Mouse (Mus musculus) stomach, embryonic 15.5 days (tissue): Measurements from ENCODE around the gene Gm5105. TPM values are rescaled to one million over a fixed set of nuclear protein-coding genes. Genes with fewer than 3 reads are reported as not detected.
A peak's percentile ranks its signal among the peaks of the same experiment; 100 is the strongest.

Source experiments
- ATAC-seq: fragments of 200-750 bp; cut with Nextera tagmentation; 2 replicates; pipeline ENCODE4 v1.8.0; 2017; ENCODE audit warnings: low read depth, moderate number of reproducible peaks, moderate TSS enrichment; ENCODE audit not compliant: insufficient read depth, low FRiP score
- H3K27ac ChIP-seq: fragments of 300-500 bp; sonication (generic); 2 replicates; pipeline ENCODE4 v1.5.1; 2015; ENCODE audit warnings: mild to moderate bottlenecking, inconsistent platforms
- H3K27me3 ChIP-seq: fragments of 300-500 bp; sonication (generic); replicated peaks from 2 replicates; pipeline ENCODE4 v1.6.1; 2015; ENCODE audit warnings: inconsistent platforms
- H3K36me3 ChIP-seq: fragments of 300-500 bp; sonication (generic); 2 replicates; pipeline ENCODE4 v1.6.1; 2015; ENCODE audit warnings: inconsistent platforms
- H3K4me1 ChIP-seq: fragments of 300-500 bp; sonication (generic); 2 replicates; pipeline ENCODE4 v1.6.1; 2015; ENCODE audit warnings: inconsistent platforms
- H3K4me2 ChIP-seq: fragments of 300-500 bp; sonication (generic); 2 replicates; pipeline ENCODE4 v1.6.1; 2015; ENCODE audit warnings: mild to moderate bottlenecking, inconsistent platforms
- H3K4me3 ChIP-seq: fragments of 300-500 bp; sonication (generic); replicated peaks from 2 replicates; pipeline ENCODE4 v1.5.1; 2015; ENCODE audit warnings: inconsistent platforms
- H3K9ac ChIP-seq: fragments of 300-500 bp; sonication (generic); 2 replicates; pipeline ENCODE4 v1.6.1; 2015; ENCODE audit warnings: inconsistent platforms
- H3K9me3 ChIP-seq: fragments of 300-500 bp; sonication (generic); 2 replicates; pipeline ENCODE4 v1.6.1; 2016; ENCODE audit warnings: inconsistent platforms
- WGBS: fragments of 180-500 bp; shearing (Covaris S2); methylation state at CpG from one replicate; pipeline ENCODE4 v1.1.7; 2015; 5-methylcytosine and 5-hydroxymethylcytosine counted together
- polyA plus RNA-seq: library from polyadenylated mRNA; unstranded; fragments of >200 nt; fragmentation: Nextera tagmentation; extraction: Ambion mirVana; gene quantifications from 2 replicates; pipeline ENCODE4 v1.2.1, GENCODE M21; 2015

The Gm5105 gene
- 0.10 TPM in 1 of 2 replicates, not detected in the other for polyA plus RNA-seq

DNA sequence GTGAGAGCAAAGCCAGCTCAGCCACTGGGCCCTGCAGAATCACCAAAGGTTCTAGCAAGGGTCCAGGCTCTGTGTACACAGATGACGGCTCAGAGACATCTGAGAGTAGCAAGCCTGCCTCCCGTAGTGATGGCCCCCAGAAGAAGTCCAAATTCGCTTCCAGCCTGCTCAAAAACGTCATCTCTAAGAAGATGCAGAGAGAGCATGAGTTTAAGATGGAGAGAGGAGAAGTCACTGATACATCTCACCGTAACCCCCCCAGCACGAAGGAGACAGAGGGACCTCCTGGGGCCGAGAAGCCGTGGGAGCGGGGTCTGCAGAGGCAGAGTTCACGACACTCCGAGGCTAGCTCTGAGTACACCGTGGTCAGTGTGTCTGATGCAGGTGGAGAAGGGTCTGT is at the start of gene Gm5105:
Gene Gm5105, minus strand, starts transcription at position 101 of the 400 bp plus-strand sequence.
- no peaks in the 10 kb centered on the region for H3K27me3 ChIP-seq
- H3K36me3 ChIP-seq = no peaks in the 10 kb centered on the region
- WGBS = 91% methylated on average over 12 of the region's 12 CpGs
- no peak for ATAC-seq
- H3K27ac ChIP-seq = no peak within 1 kb of the TSS
- H3K9me3 ChIP-seq = no peaks in the 10 kb centered on the region
- no peak within 1 kb of the TSS for H3K9ac ChIP-seq
- peaks cover 8% of the 10 kb centered on the region for H3K4me1 ChIP-seq
- no peak within 1 kb of the TSS for H3K4me3 ChIP-seq
- no peak within 1 kb of the TSS for H3K4me2 ChIP-seq

DNA sequence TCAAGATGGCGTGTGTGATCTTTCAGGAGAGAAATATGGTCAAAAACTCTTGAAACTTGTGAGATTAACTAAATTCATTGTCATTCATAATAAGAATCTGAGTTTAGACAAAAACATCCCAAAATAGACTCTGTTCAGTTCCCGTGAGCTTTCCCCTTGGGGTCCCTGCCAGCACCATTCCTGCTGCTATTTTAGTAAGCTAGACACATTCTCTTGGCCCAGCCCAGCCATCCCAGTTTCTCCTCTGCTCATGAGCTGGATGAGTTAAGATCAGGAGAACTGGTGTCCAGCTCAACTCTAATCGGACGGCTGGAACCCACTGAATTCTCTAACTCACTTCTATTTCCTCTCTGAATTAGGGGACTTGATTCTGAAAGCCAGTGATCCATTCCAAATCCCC is 49.7 kb upstream of the Gm5105 start:
- no peak for ATAC-seq
- no peak overlapping the region for H3K27ac ChIP-seq
- WGBS = 84% methylated on average over 4 of the region's 4 CpGs
- H3K4me2 ChIP-seq = no peak overlapping the region
- H3K27me3 ChIP-seq = no peaks in the 10 kb centered on the region
- H3K9ac ChIP-seq = no peak overlapping the region
- H3K9me3 ChIP-seq = no peaks in the 10 kb centered on the region
- no peak overlapping the region for H3K4me3 ChIP-seq
- no peaks in the 10 kb centered on the region for H3K36me3 ChIP-seq
- no peaks in the 10 kb centered on the region for H3K4me1 ChIP-seq

DNA sequence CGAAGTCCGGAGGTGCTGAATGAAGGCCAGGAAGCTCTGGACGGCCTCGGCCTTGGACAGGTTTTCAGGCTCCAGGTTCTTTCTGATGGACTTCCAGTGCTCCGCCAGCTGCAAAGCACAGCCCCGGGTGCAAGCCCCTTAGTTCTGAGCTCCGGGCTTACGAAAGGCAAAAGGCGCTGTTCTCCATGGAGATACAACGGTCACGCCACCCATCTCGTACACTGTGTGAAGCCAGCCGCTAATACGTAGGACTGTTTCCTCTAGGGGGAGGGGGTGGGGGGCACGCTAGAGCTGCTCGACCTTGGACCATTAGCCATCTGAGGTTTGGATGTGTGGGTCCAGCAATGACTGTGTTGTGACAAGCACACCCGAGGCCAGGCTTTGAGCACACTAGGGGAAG is 46.9 kb upstream of the Gm5105 start:
- no peak; the same call in 1 of the 2 replicates for ATAC-seq
- no peak overlapping the region for H3K4me3 ChIP-seq
- WGBS = 86% methylated on average over 17 of the region's 17 CpGs
- no peaks in the 10 kb centered on the region for H3K36me3 ChIP-seq
- no peaks in the 10 kb centered on the region for H3K9me3 ChIP-seq
- H3K9ac ChIP-seq = no peak overlapping the region
- H3K27me3 ChIP-seq = no peaks in the 10 kb centered on the region
- no peak overlapping the region for H3K27ac ChIP-seq
- no peaks in the 10 kb centered on the region for H3K4me1 ChIP-seq
- H3K4me2 ChIP-seq = no peak overlapping the region

DNA sequence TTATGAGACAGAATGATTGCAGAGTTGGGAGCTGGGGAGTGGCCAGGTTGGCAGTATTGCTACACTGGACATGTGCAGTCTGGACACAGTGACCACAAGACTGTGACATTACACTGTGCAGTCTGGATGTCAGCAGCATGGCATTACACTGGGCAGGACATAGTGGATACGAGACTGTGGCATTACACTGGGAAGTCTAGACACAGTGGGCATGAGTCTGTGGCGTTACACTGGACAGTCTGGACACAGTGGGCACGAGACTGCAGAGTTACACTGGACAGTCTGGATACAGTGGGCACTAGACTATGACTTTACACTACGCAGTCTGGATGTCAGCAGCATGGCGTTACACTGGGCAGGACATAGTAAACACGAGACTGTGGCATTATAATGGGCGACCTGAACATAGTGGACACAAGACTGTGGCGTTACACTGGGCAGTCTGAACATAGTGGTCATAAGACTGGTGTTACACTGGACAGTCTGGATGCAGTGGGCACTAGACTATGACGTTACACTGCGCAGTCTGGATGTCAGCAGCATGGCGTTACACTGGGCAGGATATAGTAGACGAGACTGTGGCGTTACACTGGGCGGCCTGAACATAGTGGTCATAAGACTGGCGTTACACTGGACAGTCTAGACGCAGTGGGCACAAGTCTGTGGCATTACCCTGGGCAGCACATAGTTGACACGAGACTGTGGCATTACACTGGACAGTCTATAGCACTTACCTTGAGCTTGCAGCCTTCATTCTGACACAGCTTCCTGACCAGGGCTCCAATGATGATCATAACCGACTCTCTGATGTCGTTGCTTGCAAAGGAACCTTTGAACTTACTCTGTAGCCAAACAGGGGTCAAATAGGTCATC is 44.0 kb upstream of the Gm5105 start:
- peak; percentile 39; the same call in 1 of the 2 replicates for ATAC-seq
- Histone ChIP-seq H3K27ac (no peak overlapping the region), H3K9me3 (no peaks in the 10 kb centered on the region), H3K4me2 (no peak overlapping the region), H3K4me3 (no peak overlapping the region), H3K36me3 (no peaks in the 10 kb centered on the region), H3K9ac (no peak overlapping the region), H3K4me1 (no peaks in the 10 kb centered on the region), H3K27me3 (no peaks in the 10 kb centered on the region)
- WGBS = 91% methylated on average over 19 of the region's 19 CpGs

DNA sequence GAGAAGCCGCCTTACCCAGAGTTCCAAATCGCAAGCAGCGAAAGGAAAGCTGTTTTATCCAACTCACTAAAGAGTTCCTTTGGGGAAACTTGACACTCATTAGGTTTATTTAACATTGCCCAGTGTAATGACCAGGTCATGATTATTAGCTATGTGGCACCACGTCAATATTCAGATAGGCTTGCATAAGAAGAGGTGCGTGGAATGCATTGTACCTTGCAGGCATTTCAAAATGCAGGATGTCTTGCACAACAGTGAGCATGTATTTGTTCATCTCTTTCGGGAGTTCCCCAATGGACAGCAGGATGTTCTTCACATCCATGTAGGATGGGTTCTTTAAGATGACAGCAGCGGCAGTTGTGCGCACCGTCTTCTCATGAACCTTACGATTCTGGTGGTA is 39.7 kb upstream of the Gm5105 start:
- H3K4me3 ChIP-seq = no peak overlapping the region
- no peaks in the 10 kb centered on the region for H3K27me3 ChIP-seq
- H3K4me2 ChIP-seq = no peak overlapping the region
- no peaks in the 10 kb centered on the region; the same call in 1 of the 2 replicates for H3K9me3 ChIP-seq
- no peaks in the 10 kb centered on the region for H3K4me1 ChIP-seq
- H3K27ac ChIP-seq = no peak overlapping the region
- no peak overlapping the region for H3K9ac ChIP-seq
- ATAC-seq = no peak
- H3K36me3 ChIP-seq = no peaks in the 10 kb centered on the region
- 88% methylated on average over 10 of the region's 10 CpGs for WGBS

DNA sequence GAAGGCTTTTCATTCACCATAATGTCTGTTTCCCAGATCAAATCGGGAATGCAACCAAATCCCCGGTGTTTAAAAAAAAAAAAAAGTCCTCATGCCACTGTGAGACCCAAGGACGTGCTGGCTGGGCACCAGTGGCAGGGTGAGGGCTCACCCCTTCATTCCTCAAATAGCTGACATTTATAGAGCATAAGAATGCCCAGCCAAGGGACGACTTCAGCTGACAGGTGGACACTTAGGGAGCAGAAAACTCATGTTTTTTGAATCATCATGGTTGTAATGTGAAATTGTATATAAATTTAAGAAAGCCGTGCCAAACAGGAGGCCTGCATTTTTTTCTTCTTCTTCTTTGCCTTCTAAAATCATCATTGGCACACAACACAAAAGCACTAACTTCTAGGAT is 37.9 kb upstream of the Gm5105 start:
- H3K36me3 ChIP-seq = no peaks in the 10 kb centered on the region
- WGBS = 73% methylated on average over 5 of the region's 5 CpGs

DNA sequence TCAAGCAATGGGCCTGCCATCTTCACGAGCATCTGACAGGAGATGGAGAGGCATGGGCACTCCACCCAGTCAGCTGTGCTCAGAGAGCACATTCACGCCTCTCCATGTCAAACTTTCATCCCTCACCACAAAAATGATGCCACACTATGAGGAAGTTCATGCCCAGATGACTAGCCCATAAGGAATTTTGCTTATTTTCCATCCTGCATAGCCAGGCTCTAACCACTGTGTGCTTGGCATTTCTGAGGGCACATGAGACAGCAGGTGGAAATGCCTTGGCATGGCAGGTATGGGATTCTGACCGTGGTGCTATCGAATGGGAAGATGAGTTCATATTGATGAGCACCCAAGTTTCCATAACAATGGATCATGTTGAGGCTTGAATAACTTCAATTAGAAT is 36.5 kb upstream of the Gm5105 start:
- Histone ChIP-seq H3K9me3 (no peaks in the 10 kb centered on the region; the same call in 1 of the 2 replicates), H3K9ac (no peak overlapping the region), H3K36me3 (no peaks in the 10 kb centered on the region), H3K4me1 (no peaks in the 10 kb centered on the region), H3K27me3 (no peaks in the 10 kb centered on the region), H3K4me2 (no peak overlapping the region), H3K4me3 (no peak overlapping the region), H3K27ac (no peak overlapping the region)
- 89% methylated on average over 4 of the region's 4 CpGs for WGBS
- ATAC-seq = no peak

More for the DNA sequence above, 37.9 kb upstream of the Gm5105 start:
- Histone ChIP-seq H3K4me2 (no peak overlapping the region), H3K4me1 (no peaks in the 10 kb centered on the region), H3K27ac (no peak overlapping the region), H3K9me3 (no peaks in the 10 kb centered on the region; the same call in 1 of the 2 replicates), H3K27me3 (no peaks in the 10 kb centered on the region), H3K9ac (no peak overlapping the region), H3K4me3 (no peak overlapping the region)
- no peak for ATAC-seq

DNA sequence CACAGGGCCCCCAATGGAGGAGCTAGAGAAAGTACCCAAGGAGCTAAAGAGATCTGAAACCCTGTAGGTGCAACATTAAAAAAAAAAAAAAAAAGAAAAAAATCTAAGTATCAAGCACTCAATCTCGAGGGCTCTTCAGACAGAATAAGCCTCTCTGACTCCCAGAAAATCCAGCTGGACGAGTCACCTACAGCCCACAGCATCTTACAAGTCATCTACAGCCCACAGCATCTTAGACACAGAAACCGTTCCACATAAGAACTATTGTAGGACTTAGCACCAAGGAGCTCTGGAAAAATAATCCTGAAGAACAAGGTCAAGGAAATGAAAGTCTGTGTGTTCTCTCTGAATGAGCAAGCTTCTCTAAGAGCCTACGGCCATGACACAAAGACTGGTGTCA is 34.7 kb upstream of the Gm5105 start:
- ATAC-seq = no peak
- Histone ChIP-seq H3K27ac (no peak overlapping the region), H3K4me1 (no peaks in the 10 kb centered on the region), H3K4me3 (no peak overlapping the region), H3K36me3 (no peaks in the 10 kb centered on the region), H3K4me2 (no peak overlapping the region), H3K9ac (no peak overlapping the region), H3K27me3 (no peaks in the 10 kb centered on the region), H3K9me3 (no peaks in the 10 kb centered on the region; the same call in 1 of the 2 replicates)
- 88% methylated on average over 4 of the region's 4 CpGs for WGBS

DNA sequence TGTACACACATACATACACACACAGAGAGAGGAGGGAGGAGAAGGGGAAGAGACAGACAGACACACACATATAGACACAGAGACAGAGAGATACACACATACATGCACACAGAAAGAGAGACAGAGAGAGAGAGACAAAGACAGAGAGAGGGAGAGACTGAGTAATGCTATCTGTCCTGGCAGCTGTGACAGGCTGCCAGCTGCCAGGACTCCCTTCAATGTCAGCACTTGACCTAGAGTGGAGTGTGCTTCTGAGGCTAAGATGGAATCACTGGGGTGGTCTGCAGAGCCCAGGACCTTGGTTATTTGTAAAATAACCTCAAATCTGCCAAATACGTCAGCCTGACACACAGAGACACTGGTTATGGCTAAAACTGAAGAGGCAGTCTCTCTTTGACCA is 30.5 kb upstream of the Gm5105 start:
- no peaks in the 10 kb centered on the region for H3K27me3 ChIP-seq
- no peak overlapping the region for H3K4me2 ChIP-seq
- no peaks in the 10 kb centered on the region for H3K36me3 ChIP-seq
- peak; percentile 39 for ATAC-seq
- H3K4me3 ChIP-seq = no peak overlapping the region
- no peaks in the 10 kb centered on the region for H3K4me1 ChIP-seq
- 66% methylated on average over 1 of the region's 1 CpGs for WGBS
- H3K9ac ChIP-seq = no peak overlapping the region
- H3K27ac ChIP-seq = no peak overlapping the region
- no peaks in the 10 kb centered on the region for H3K9me3 ChIP-seq

DNA sequence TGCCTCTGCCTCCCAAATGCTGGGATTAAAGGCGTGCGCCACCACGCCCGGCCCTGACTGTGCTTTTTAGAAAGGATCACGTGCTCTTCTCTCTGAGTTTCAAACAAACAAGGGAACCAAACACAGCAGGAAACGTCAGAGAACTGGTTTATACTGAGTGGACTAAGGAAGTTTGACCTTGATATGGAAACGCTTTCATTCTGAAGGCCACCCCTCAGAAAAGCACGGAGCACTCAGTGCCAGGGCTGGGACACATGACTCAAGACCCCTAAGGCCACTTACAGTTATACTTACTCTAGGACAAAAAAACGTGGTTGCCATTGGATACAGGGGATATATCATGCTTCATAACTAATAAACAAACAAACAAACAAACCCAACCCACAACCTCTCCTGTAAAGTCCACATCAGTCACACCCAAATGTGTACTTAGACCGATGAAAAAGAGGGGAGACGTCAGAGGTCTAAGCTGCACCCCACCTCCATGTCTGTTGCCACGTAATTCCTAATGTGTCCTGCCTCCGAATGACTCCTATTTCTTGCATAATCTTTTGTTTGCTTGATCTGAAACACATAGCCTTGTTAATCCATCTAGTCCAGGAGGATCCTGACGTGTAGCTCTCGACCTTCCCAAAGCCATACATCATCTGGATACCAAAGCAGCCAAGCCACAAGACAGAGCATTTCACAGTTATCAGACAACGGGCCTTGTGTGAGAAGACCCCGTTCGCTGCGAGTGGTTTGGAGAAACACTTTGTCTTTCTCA is 29.3 kb upstream of the Gm5105 start:
- Histone ChIP-seq H3K9me3 (no peaks in the 10 kb centered on the region), H3K27ac (no peak overlapping the region), H3K4me1 (no peaks in the 10 kb centered on the region), H3K36me3 (no peaks in the 10 kb centered on the region), H3K4me3 (no peak overlapping the region), H3K27me3 (no peaks in the 10 kb centered on the region), H3K4me2 (no peak overlapping the region), H3K9ac (no peak overlapping the region)
- WGBS = 76% methylated on average over 19 of the region's 19 CpGs
- ATAC-seq = no peak

DNA sequence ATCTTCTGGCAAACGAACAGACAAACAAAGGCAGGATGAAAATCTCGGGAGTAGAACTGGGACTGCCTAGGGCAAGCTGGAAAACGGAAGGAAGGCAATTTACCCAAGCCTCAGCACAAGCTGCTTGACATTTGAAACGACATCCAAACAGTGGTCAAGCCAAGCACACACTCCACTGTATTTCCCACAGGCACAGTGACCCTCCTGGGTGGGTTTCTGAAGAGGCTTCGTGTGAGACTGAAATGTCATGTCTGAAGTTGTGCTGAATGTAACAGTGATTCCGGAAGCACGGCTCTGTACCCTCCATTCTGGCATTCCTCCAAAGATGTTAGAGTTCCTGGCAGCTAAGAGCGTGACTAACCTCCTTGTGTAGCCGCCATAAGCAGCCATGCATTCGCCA is 28.5 kb upstream of the Gm5105 start:
- Histone ChIP-seq H3K9ac (no peak overlapping the region), H3K4me3 (no peak overlapping the region), H3K4me1 (no peaks in the 10 kb centered on the region), H3K27me3 (no peaks in the 10 kb centered on the region), H3K9me3 (no peaks in the 10 kb centered on the region), H3K36me3 (no peaks in the 10 kb centered on the region), H3K4me2 (no peak overlapping the region), H3K27ac (no peak overlapping the region)
- no peak for ATAC-seq
- WGBS = 67% methylated on average over 10 of the region's 10 CpGs

DNA sequence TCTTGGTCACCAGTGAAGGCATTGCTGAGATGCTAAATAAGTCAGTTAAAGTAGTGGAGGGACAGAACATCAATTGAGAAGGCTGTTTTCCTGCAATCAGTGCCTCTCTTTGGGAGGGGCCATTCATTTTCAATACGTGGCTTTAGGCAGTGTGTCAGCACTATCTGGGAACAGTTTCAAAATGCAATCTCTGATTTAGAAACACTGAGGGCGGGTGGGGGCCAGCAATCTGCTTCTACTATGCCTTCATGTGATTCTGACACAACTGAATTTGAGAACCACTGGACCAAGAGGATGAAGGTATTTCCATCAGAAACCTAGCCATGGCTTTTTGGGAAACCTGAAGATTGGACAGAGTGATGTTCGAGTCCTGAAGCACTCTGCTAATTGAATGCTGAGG is 28.1 kb upstream of the Gm5105 start:
- Histone ChIP-seq H3K27me3 (no peaks in the 10 kb centered on the region), H3K4me1 (no peaks in the 10 kb centered on the region), H3K9me3 (no peaks in the 10 kb centered on the region), H3K4me2 (no peak overlapping the region), H3K27ac (no peak overlapping the region), H3K9ac (no peak overlapping the region), H3K36me3 (no peaks in the 10 kb centered on the region), H3K4me3 (no peak overlapping the region)
- ATAC-seq = no peak
- WGBS = 62% methylated on average over 3 of the region's 3 CpGs
